18 mouse cellular contexts compared by ENCODE assay signal in genomic region chr12:110707451-110707850, GRCm38 (mm10). TPM values are rescaled to one million over a fixed set of nuclear protein-coding genes. Genes with fewer than 3 reads are reported as not detected.
DNase-seq lines count a peak whose midpoint lies in the region; ATAC-seq and TF ChIP-seq lines count a peak whose summit lies in the region.
"Had no signal": no experiment of that assay in that cellular context is flagged by ENCODE, and none has a peak within 500 bp of the region (broad histone marks: within the 10 kb centered on the region; RNA-seq: fewer than 3 reads in every experiment).

No protein-coding gene starts in this region.

- no peaks in the 10 kb centered on the region for H3K9me3 ChIP-seq in forebrain, embryonic 12.5 days
- H3K9me3 ChIP-seq in forebrain, postnatal 0 days (ENCODE audit: low read length), result no peaks in the 10 kb centered on the region
- no peaks in the 10 kb centered on the region for H3K9me3 ChIP-seq in hindbrain, embryonic 13.5 days
- H3K9me3 ChIP-seq in hindbrain, postnatal 0 days (ENCODE audit: low read length), result no peaks in the 10 kb centered on the region
- no peaks in the 10 kb centered on the region for H3K9me3 ChIP-seq in E14TG2a.4 (ENCODE audit: low read length)
- no peaks in the 10 kb centered on the region for H3K9me3 ChIP-seq in liver, embryonic 13.5 days (replicated peaks)
- H3K9me3 ChIP-seq: G1E had no signal

- H3K9ac ChIP-seq in forebrain, embryonic 12.5 days, result no peak overlapping the region
- H3K9ac ChIP-seq in forebrain, postnatal 0 days, result no peak overlapping the region
- no peak overlapping the region for H3K9ac ChIP-seq in hindbrain, embryonic 13.5 days
- H3K9ac ChIP-seq in hindbrain, postnatal 0 days (replicated peaks; ENCODE audit: low read length), result no peak overlapping the region
- H3K9ac ChIP-seq in liver, embryonic 13.5 days, result peak overlapping the region; percentile 70; the same call in 1 of the 2 replicates

- H3K27ac ChIP-seq in forebrain, embryonic 12.5 days, result no peak overlapping the region
- no peak overlapping the region for H3K27ac ChIP-seq in forebrain, postnatal 0 days (ENCODE audit: low read depth, low read length)
- H3K27ac ChIP-seq in hindbrain, embryonic 13.5 days, result peak overlapping the region; percentile 78; the same call in 1 of the 2 replicates
- no peak overlapping the region for H3K27ac ChIP-seq in hindbrain, postnatal 0 days
- H3K27ac ChIP-seq in liver, embryonic 13.5 days, result peak overlapping the region; percentile 71

- ATAC-seq in forebrain, embryonic 12.5 days (ENCODE audit: low FRiP score), result no peak
- no peak for ATAC-seq in forebrain, postnatal 0 days
- ATAC-seq in hindbrain, embryonic 13.5 days (ENCODE audit: low FRiP score), result no peak
- no peak for ATAC-seq in hindbrain, postnatal 0 days
- ATAC-seq in liver, embryonic 13.5 days (ENCODE audit: low read depth), result no peak

- TF ChIP-seq CTCF in forebrain, postnatal 0 days (IDR thresholded peaks at IDR 0.05; ENCODE audit: low read depth), result no peak
- TF ChIP-seq CTCF in hindbrain, postnatal 0 days (IDR thresholded peaks at IDR 0.05; ENCODE audit: low read depth), result no peak
- no peak for TF ChIP-seq CTCF in E14TG2a.4 (conservative IDR thresholded peaks at IDR 0.05; ENCODE audit: low read length)

- H3K4me1 ChIP-seq in forebrain, embryonic 12.5 days, result peaks cover 14% of the 10 kb centered on the region
- H3K4me1 ChIP-seq in forebrain, postnatal 0 days (ENCODE audit: insufficient read depth), result peaks cover 4% of the 10 kb centered on the region; the same call in 1 of the 2 replicates
- peaks cover 21% of the 10 kb centered on the region for H3K4me1 ChIP-seq in hindbrain, embryonic 13.5 days (replicated peaks)
- 0 out of 2 replicates have a peak, but pooled peaks cover 6% of the 10 kb centered on the region for H3K4me1 ChIP-seq in hindbrain, postnatal 0 days (ENCODE audit: insufficient read depth, low read length)
- peaks cover 93% of the 10 kb centered on the region for H3K4me1 ChIP-seq in E14TG2a.4 (replicated peaks; ENCODE audit: low read depth, low read length)
- H3K4me1 ChIP-seq in liver, embryonic 13.5 days (replicated peaks), result peaks cover 22% of the 10 kb centered on the region

- no peak overlapping the region for H3K4me3 ChIP-seq in forebrain, embryonic 12.5 days (replicated peaks)
- H3K4me3 ChIP-seq in forebrain, postnatal 0 days (ENCODE audit: low read depth, low read length), result no peak overlapping the region
- no peak overlapping the region for H3K4me3 ChIP-seq in hindbrain, embryonic 13.5 days
- no peak overlapping the region for H3K4me3 ChIP-seq in hindbrain, postnatal 0 days (ENCODE audit: low read length)
- H3K4me3 ChIP-seq in E14TG2a.4 (replicated peaks; ENCODE audit: low read length), result peak overlapping the region; percentile 54
- peak overlapping the region; percentile 56; the same call in 1 of the 2 replicates for H3K4me3 ChIP-seq in liver, embryonic 13.5 days (replicated peaks)

- H3K36me3 ChIP-seq in forebrain, embryonic 12.5 days (replicated peaks), result no peaks in the 10 kb centered on the region
- H3K36me3 ChIP-seq in forebrain, postnatal 0 days (ENCODE audit: insufficient read depth), result no peaks in the 10 kb centered on the region
- no peaks in the 10 kb centered on the region for H3K36me3 ChIP-seq in hindbrain, embryonic 13.5 days
- no peaks in the 10 kb centered on the region for H3K36me3 ChIP-seq in hindbrain, postnatal 0 days (ENCODE audit: insufficient read depth, low read length)
- no peaks in the 10 kb centered on the region for H3K36me3 ChIP-seq in E14TG2a.4 (ENCODE audit: insufficient read depth, low read length)
- no peaks in the 10 kb centered on the region for H3K36me3 ChIP-seq in liver, embryonic 13.5 days
- H3K36me3 ChIP-seq: G1E had no signal

- peak overlapping the region; percentile 62; the same call in 1 of the 2 replicates for H3K4me2 ChIP-seq in forebrain, embryonic 12.5 days
- no peak overlapping the region for H3K4me2 ChIP-seq in forebrain, postnatal 0 days (ENCODE audit: low read depth)
- no peak overlapping the region for H3K4me2 ChIP-seq in hindbrain, embryonic 13.5 days
- H3K4me2 ChIP-seq in hindbrain, postnatal 0 days (ENCODE audit: low read depth, low read length), result no peak overlapping the region
- peak overlapping the region; percentile 75 for H3K4me2 ChIP-seq in liver, embryonic 13.5 days

- no peak for DNase-seq in forebrain, postnatal 0 days
- DNase-seq in hindbrain, postnatal 0 days (ENCODE audit: low spot score), result no peak
- DNase-seq in liver, embryonic 13.5 days, result no peak
- DNase-seq in layer of hippocampus, postnatal 25 days (ENCODE audit: extremely low spot score in 1 of 2, low spot score in 1 of 2), result no peak
- DNase-seq in adrenal gland, postnatal 10 days, result no peak

- 92% methylated on average over 7 of the region's 7 CpGs for WGBS in forebrain, embryonic 12.5 days
- 92% methylated on average over 7 of the region's 7 CpGs for WGBS in forebrain, postnatal 0 days
- WGBS in hindbrain, embryonic 13.5 days, result 89% methylated on average over 7 of the region's 7 CpGs
- WGBS in hindbrain, postnatal 0 days, result 84% methylated on average over 7 of the region's 7 CpGs
- 88% methylated on average over 7 of the region's 7 CpGs for WGBS in liver, embryonic 13.5 days (ENCODE audit: insufficient replicate concordance)

- H3K27me3 ChIP-seq in forebrain, embryonic 12.5 days, result 0 out of 2 replicates have a peak, but pooled peaks cover 13% of the 10 kb centered on the region
- H3K27me3 ChIP-seq in forebrain, postnatal 0 days (ENCODE audit: insufficient read depth, low read length), result no peaks in the 10 kb centered on the region
- peaks cover 5% of the 10 kb centered on the region; the same call in 1 of the 2 replicates for H3K27me3 ChIP-seq in hindbrain, embryonic 13.5 days
- H3K27me3 ChIP-seq in hindbrain, postnatal 0 days (ENCODE audit: insufficient read depth, low read length), result no peaks in the 10 kb centered on the region
- H3K27me3 ChIP-seq in E14TG2a.4 (ENCODE audit: insufficient read depth, low read length), result no peaks in the 10 kb centered on the region
- no peaks in the 10 kb centered on the region for H3K27me3 ChIP-seq in liver, embryonic 13.5 days

RNA-seq across cellular contexts. Expression of gene Hsp90aa1, which starts 4.9 kb away (rescaled TPM):
- polyA plus RNA-seq in forebrain, embryonic 12.5 days (2016; fragmentation: Nextera tagmentation; extraction: Ambion mirVana), result 1,281 and 1,312 TPM in 2 replicates
- total RNA-seq in forebrain, postnatal 0 days (2014; rRNA removed), result 703 and 720 TPM in 2 replicates
- polyA plus RNA-seq in forebrain, postnatal 0 days (2015; fragmentation: Nextera tagmentation; extraction: Ambion mirVana), result 1,123 and 1,324 TPM in 2 replicates
- polyA plus RNA-seq in hindbrain, embryonic 13.5 days (2015; fragmentation: Nextera tagmentation; extraction: Ambion mirVana), result 1,449 and 1,487 TPM in 2 replicates
- 577 and 701 TPM in 2 replicates for total RNA-seq in hindbrain, postnatal 0 days (2014; rRNA removed)
- 1,486 and 1,521 TPM in 2 replicates for polyA plus RNA-seq in hindbrain, postnatal 0 days (2015; fragmentation: Nextera tagmentation; extraction: Ambion mirVana)
- polyA plus RNA-seq in liver, embryonic 13.5 days (2015; fragmentation: Nextera tagmentation; extraction: Ambion mirVana), result 1,126 and 1,282 TPM in 2 replicates
- 100 to 1,000 TPM; 874 to 929 TPM for total RNA-seq in layer of hippocampus, postnatal 25 days (2021)
- 100 to 1,000 TPM; 271 to 276 TPM for total RNA-seq in adrenal gland, postnatal 10 days (2021)

RNA-seq across cellular contexts. Expression of gene 1700001K19Rik, which starts 25.0 kb away (rescaled TPM):
- polyA plus RNA-seq in forebrain, embryonic 12.5 days (2016; fragmentation: Nextera tagmentation; extraction: Ambion mirVana), result not detected in 2 replicates
- total RNA-seq in forebrain, postnatal 0 days (2014; rRNA removed), result not detected in 2 replicates
- not detected in 2 replicates for polyA plus RNA-seq in forebrain, postnatal 0 days (2015; fragmentation: Nextera tagmentation; extraction: Ambion mirVana)
- polyA plus RNA-seq in hindbrain, embryonic 13.5 days (2015; fragmentation: Nextera tagmentation; extraction: Ambion mirVana), result 0.35 and 0.40 TPM in 2 replicates
- not detected in 2 replicates for total RNA-seq in hindbrain, postnatal 0 days (2014; rRNA removed)
- 0.15 and 0.44 TPM in 2 replicates for polyA plus RNA-seq in hindbrain, postnatal 0 days (2015; fragmentation: Nextera tagmentation; extraction: Ambion mirVana)
- not detected in 2 replicates for polyA plus RNA-seq in liver, embryonic 13.5 days (2015; fragmentation: Nextera tagmentation; extraction: Ambion mirVana)
- not detected for total RNA-seq in layer of hippocampus, postnatal 25 days (2021)
- total RNA-seq in adrenal gland, postnatal 10 days (2021), result not detected
- total RNA-seq: adrenal gland, postnatal 4 days; common myeloid progenitor, adult 5-6 weeks; G1E; gastrocnemius, adult 18-20 months; heart, postnatal 10 days; layer of hippocampus, adult 8-10 months; left cerebral cortex, postnatal 14 days; megakaryocyte progenitor cell, adult 5-6 weeks had no signal
- polyA plus RNA-seq: G1E; liver, embryonic 14.5 days; spleen, adult 2 months had no signal

RNA-seq across cellular contexts. Expression of gene Wdr20, which starts 30.3 kb away (rescaled TPM):
- 28.2 and 33.5 TPM in 2 replicates for polyA plus RNA-seq in forebrain, embryonic 12.5 days (2016; fragmentation: Nextera tagmentation; extraction: Ambion mirVana)
- 33.3 and 40.3 TPM in 2 replicates for total RNA-seq in forebrain, postnatal 0 days (2014; rRNA removed)
- polyA plus RNA-seq in forebrain, postnatal 0 days (2015; fragmentation: Nextera tagmentation; extraction: Ambion mirVana), result 12.3 and 17.0 TPM in 2 replicates
- polyA plus RNA-seq in hindbrain, embryonic 13.5 days (2015; fragmentation: Nextera tagmentation; extraction: Ambion mirVana), result 26.0 and 26.3 TPM in 2 replicates
- 27.2 and 28.8 TPM in 2 replicates for total RNA-seq in hindbrain, postnatal 0 days (2014; rRNA removed)
- 17.1 and 17.7 TPM in 2 replicates for polyA plus RNA-seq in hindbrain, postnatal 0 days (2015; fragmentation: Nextera tagmentation; extraction: Ambion mirVana)
- 9.4 and 10.6 TPM in 2 replicates for polyA plus RNA-seq in liver, embryonic 13.5 days (2015; fragmentation: Nextera tagmentation; extraction: Ambion mirVana)
- total RNA-seq in layer of hippocampus, postnatal 25 days (2021), result 10 to 100 TPM; 38.8 to 41.6 TPM
- 10 to 100 TPM; 37.2 to 45.6 TPM for total RNA-seq in adrenal gland, postnatal 10 days (2021)

Comparison
In these comparisons a context has a peak if more than half of its experiments do, and no peak if none do; other contexts are left out.
1. H3K27ac ChIP-seq: peak in hindbrain, embryonic 13.5 days (single experiment) and liver, embryonic 13.5 days (single experiment); none in forebrain, embryonic 12.5 days (single experiment), forebrain, postnatal 0 days (single experiment) and hindbrain, postnatal 0 days (single experiment).
2. H3K4me2 ChIP-seq: peak in forebrain, embryonic 12.5 days (single experiment) and liver, embryonic 13.5 days (single experiment); none in forebrain, postnatal 0 days (single experiment), hindbrain, embryonic 13.5 days (single experiment) and hindbrain, postnatal 0 days (single experiment).
3. H3K4me3 ChIP-seq: peak in E14TG2a.4 (single experiment) and liver, embryonic 13.5 days (single experiment); none in forebrain, embryonic 12.5 days (single experiment), forebrain, postnatal 0 days (single experiment), hindbrain, embryonic 13.5 days (single experiment) and hindbrain, postnatal 0 days (single experiment).